14 mouse cellular contexts compared by ENCODE assay signal in genomic region chr9:64407390-64407970, GRCm38 (mm10).
A peak's percentile ranks its signal among the peaks of the same experiment; 100 is the strongest.
DNase-seq lines count a peak whose midpoint lies in the region.
"Had no signal": no experiment of that assay in that cellular context is flagged by ENCODE, and none has a peak within 500 bp of the region (broad histone marks: within the 10 kb centered on the region; RNA-seq: fewer than 3 reads in every experiment).

No protein-coding gene starts in this region.

- DNase-seq in cerebellum, adult 11-12 months = peak; percentile 37
- DNase-seq in cerebellum, postnatal 4 days (ENCODE audit: low spot score in 2 of 2) = no peak
- DNase-seq in cerebellum, postnatal 25 days = peak; percentile 53 to 67
- no peak for DNase-seq in cerebellum, adult 11 months
- DNase-seq in kidney, postnatal 14 days = peak; percentile 12
- no peak for DNase-seq in kidney, postnatal 25 days
- no peak for DNase-seq in lung, postnatal 36 days
- DNase-seq: adrenal gland, postnatal 25 days; B cell, adult 2 months; cerebellum, postnatal 14 days; embryo, embryonic 11 days; gastrocnemius, postnatal 25 days; heart, adult 2 months; heart, postnatal 14 days had no signal

Comparison
In these comparisons a context has a peak if more than half of its experiments do, and no peak if none do; other contexts are left out.
1. DNase-seq: peak in cerebellum, adult 11-12 months (single experiment), cerebellum, postnatal 25 days (2 of 2) and kidney, postnatal 14 days (single experiment); none in cerebellum, postnatal 4 days (0 of 2), cerebellum, adult 11 months (single experiment), kidney, postnatal 25 days (0 of 2) and lung, postnatal 36 days (single experiment).